Mouse (Mus musculus): Measurements from ENCODE around the gene Cd200r2. TPM values are rescaled to one million over a fixed set of nuclear protein-coding genes. Genes with fewer than 3 reads are reported as not detected.
"Not testable (repeated sequence)": the region's sequence is repeated elsewhere in the genome, so short reads cannot be mapped to it uniquely, and the experiment has no call there.

Gene Cd200r2
- polyA plus RNA-seq (2016; fragmentation: Nextera tagmentation; extraction: Ambion mirVana) = not detected in 2 replicates

DNA sequence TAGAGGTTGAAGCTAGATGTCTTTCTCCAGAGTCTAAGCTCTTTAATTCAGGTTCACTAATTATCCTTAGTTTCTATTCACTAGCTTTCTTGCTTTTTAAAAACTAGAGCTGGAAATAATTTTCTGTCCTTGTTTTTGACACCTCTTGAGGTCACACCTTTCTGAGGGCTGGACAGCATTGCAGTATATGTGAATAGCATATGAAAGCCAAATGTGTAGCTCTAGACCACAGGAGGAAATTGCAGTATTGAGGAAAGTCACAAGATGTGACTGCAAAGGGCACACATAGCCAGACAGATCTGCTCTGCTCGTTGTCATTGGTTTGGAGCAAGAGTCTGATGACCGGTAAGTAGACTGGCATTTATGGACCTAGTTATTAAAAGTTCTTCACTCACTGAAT is at the start of gene Cd200r2:
Gene Cd200r2 (plus strand): TSS at position 301 of the 400 bp plus-strand sequence.
- 93% methylated on average over 2 of the region's 2 CpGs for WGBS
- Histone ChIP-seq H3K4me3 (no peak within 1 kb of the TSS), H3K36me3 (no peaks in the 10 kb centered on the region), H3K4me1 (no peaks in the 10 kb centered on the region), H3K9me3 (replicated peaks) (no peaks in the 10 kb centered on the region), H3K27me3 (ENCODE audit: low read depth, poor library complexity, severe bottlenecking) (no peaks in the 10 kb centered on the region), H3K27ac (no peak within 1 kb of the TSS)
- no peak for DNase-seq (ENCODE audit: low spot score)

DNA sequence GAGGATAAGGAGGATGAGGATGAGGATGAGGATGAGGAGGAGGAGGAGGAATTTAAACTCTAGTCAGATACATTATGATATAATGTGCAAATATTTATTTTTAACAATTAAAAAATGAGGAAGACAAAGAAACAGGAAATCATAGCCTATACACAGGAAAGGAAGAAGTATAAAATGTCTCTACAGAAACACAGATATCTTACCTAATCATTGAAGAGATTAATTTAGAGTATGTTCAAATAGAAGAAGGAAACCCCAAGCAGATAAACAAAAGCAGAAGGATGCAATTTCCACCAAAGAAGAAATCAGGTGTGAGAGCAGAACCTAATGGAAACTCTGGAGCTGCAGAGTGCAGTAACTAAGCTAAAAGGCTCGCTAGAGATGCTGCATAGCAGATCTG is 48.9 kb upstream of the Cd200r2 start:
- no peaks in the 10 kb centered on the region for H3K27me3 ChIP-seq (ENCODE audit: low read depth, poor library complexity, severe bottlenecking)
- DNase-seq (ENCODE audit: low spot score) = no peak
- H3K4me3 ChIP-seq = no peak overlapping the region
- no peaks in the 10 kb centered on the region for H3K9me3 ChIP-seq (replicated peaks)
- no peaks in the 10 kb centered on the region for H3K4me1 ChIP-seq
- no peaks in the 10 kb centered on the region for H3K36me3 ChIP-seq
- WGBS = 59% methylated on average over 1 of the region's 1 CpGs
- no peak overlapping the region for H3K27ac ChIP-seq

DNA sequence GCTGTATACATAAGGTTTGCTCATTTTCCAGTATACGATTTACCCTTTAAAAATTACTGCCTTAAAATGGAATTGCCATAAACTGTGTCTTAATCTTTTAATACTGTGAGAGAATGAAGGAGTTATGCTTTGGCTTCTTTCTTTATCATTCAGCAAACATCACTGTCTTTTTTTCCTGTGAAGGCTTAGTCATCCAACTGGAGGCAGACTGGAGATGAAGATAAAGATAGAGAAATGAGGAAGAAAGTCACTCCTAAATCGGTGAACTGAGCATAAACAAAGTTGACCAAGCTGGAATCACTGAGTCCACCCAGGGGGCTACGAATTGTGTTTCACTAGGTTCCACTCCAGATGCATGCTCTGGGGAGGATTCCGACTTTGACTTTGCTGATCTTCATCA is 46.4 kb upstream of the Cd200r2 start:
- no peaks in the 10 kb centered on the region for H3K4me1 ChIP-seq

DNA sequence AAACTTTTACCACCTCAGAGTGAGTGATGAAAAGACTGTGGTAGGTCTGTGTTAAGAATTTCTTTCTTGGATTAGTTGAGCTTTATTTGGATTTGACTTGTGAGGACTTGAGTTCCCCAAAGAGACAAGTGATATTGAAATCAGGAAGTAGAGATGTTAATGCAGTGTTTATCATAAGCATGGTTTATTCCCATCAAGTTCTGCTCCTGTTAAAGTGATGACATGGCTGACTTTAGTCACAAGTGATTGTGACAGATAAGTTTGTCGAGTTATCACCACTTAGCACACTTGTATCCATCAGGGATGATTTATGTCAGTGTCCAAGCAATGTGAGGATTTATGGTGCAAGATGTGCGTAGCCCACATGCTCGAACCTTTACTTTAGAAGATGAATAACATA is 34.6 kb upstream of the Cd200r2 start:
- Histone ChIP-seq H3K27me3 (ENCODE audit: low read depth, poor library complexity, severe bottlenecking) (no peaks in the 10 kb centered on the region), H3K4me3 (no peak overlapping the region), H3K27ac (no peak overlapping the region), H3K9me3 (replicated peaks) (no peaks in the 10 kb centered on the region), H3K36me3 (no peaks in the 10 kb centered on the region), H3K4me1 (no peaks in the 10 kb centered on the region)
- DNase-seq (ENCODE audit: low spot score) = no peak
- 80% methylated on average over 3 of the region's 3 CpGs for WGBS

More for the DNA sequence above, 46.4 kb upstream of the Cd200r2 start:
- no peak overlapping the region for H3K4me3 ChIP-seq
- no peaks in the 10 kb centered on the region for H3K27me3 ChIP-seq (ENCODE audit: low read depth, poor library complexity, severe bottlenecking)
- no peak overlapping the region for H3K27ac ChIP-seq
- H3K36me3 ChIP-seq = no peaks in the 10 kb centered on the region
- 88% methylated on average over 4 of the region's 4 CpGs for WGBS
- H3K9me3 ChIP-seq (replicated peaks) = no peaks in the 10 kb centered on the region
- DNase-seq (ENCODE audit: low spot score) = no peak

DNA sequence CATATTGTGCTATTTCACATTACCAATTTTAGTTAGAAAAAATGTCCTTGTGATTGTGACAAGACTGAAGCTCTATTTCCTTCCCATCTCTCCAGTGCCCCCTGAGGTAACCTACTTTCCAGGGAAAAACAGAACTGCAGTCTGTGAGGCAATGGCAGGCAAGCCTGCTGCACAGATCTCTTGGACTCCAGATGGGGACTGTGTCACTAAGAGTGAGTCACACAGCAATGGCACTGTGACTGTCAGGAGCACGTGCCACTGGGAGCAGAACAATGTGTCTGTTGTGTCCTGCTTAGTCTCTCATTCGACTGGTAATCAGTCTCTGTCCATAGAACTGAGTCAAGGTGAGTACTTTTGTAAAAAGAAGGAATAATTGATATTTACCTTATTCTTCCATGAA is 33.7 kb upstream of the Cd200r2 start:
- not testable (repeated sequence) for H3K9me3 ChIP-seq (replicated peaks); DNase-seq (ENCODE audit: low spot score); H3K36me3 ChIP-seq; H3K27me3 ChIP-seq (ENCODE audit: low read depth, poor library complexity, severe bottlenecking); H3K4me3 ChIP-seq; H3K27ac ChIP-seq; H3K4me1 ChIP-seq
- WGBS = 52% methylated on average over 2 of the region's 2 CpGs

DNA sequence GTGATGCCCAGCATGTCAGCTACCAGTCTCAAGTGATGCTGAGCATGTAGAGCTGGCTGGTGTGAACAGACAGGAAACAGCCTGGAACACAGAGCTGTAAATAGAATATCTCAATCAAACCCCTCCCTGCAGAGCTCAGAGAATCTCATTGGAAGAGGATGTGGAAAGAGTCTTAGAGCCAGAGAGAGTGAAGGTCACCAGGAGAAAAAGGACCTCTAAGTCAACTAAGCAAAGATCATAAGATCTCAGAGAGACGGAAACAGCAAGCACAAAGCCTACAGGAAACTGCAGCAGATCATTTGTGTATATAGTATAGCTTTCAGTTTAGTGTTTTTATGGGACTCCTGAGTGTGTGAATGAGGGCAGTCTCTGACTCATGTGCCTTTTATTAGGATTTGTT is 8.3 kb downstream of the Cd200r2 start:
- H3K36me3 ChIP-seq = no peaks in the 10 kb centered on the region
- DNase-seq (ENCODE audit: low spot score) = no peak
- H3K27ac ChIP-seq = no peak overlapping the region
- 79% methylated on average over 1 of the region's 1 CpGs for WGBS
- no peak overlapping the region for H3K4me3 ChIP-seq
- H3K27me3 ChIP-seq (ENCODE audit: low read depth, poor library complexity, severe bottlenecking) = no peaks in the 10 kb centered on the region
- H3K9me3 ChIP-seq (replicated peaks) = no peaks in the 10 kb centered on the region
- no peaks in the 10 kb centered on the region for H3K4me1 ChIP-seq

DNA sequence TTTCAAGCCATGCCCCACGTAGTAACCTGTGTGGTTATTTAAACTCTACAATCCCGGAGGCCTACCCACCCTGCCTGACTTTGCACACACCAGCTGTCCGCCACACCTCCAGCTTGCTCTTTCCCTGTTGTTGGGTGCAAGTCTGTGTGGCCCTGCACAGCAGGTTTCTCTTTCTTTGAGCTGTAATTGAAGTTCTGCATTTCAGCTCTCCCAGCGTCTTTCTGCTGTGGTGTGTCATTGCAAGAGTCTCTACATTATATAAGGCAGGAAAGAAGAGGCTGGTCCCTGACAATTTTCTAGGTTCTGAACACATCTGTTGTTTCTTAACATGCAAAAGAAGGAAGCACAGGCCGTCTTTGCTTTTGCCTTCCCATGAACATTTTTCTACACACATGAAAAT is 9.7 kb downstream of the Cd200r2 start:
- no peaks in the 10 kb centered on the region for H3K27me3 ChIP-seq (ENCODE audit: low read depth, poor library complexity, severe bottlenecking)
- 82% methylated on average over 5 of the region's 5 CpGs for WGBS

DNA sequence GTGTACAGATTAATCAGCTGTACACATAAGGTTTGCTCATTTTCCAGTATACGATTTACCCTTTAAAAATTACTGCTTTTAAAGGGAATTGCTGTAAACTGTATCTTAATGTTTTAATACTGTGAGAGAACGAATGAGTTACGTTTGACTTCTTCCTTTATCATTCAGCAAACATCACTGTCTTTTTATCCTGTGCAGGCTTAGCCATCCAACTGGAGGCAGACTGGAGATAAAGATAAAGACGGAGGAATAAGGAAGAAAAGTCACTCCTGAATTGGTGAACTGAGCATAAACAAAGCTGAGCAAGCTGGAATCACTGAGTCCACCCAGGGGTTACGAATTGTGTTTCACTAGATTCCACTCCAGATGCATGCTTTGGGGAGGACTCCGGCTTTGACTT is 10.7 kb downstream of the Cd200r2 start:
- WGBS = 89% methylated on average over 6 of the region's 6 CpGs
- no peak overlapping the region for H3K4me3 ChIP-seq

More for the DNA sequence above, 9.7 kb downstream of the Cd200r2 start:
- no peak for DNase-seq (ENCODE audit: low spot score)
- no peak overlapping the region for H3K27ac ChIP-seq
- no peak overlapping the region for H3K4me3 ChIP-seq
- H3K4me1 ChIP-seq = no peaks in the 10 kb centered on the region
- no peaks in the 10 kb centered on the region for H3K36me3 ChIP-seq
- H3K9me3 ChIP-seq (replicated peaks) = no peaks in the 10 kb centered on the region

DNA sequence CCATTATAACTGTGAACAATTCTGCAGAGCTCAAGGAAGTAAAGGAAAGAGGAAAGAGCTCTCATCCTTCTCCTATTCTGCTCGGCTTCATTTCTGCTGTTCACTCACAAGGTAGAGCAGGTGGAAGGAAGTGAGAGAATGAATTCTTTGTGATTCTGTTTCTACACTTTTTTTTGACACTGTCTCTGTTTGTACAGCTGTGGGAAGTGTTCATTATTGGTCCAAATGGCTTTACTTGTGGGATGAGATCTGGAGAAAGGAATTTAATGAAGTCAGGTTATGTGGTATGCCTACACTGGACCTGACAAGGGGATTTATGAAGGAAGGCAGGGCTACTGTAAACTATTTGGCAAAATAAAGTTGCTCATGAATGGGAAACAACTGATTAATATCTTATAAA is 23.9 kb downstream of the Cd200r2 start:
- H3K9me3 ChIP-seq (replicated peaks) = no peaks in the 10 kb centered on the region
- 73% methylated on average over 1 of the region's 1 CpGs for WGBS
- no peaks in the 10 kb centered on the region for H3K36me3 ChIP-seq
- no peak overlapping the region for H3K27ac ChIP-seq
- H3K4me1 ChIP-seq = no peaks in the 10 kb centered on the region
- no peaks in the 10 kb centered on the region for H3K27me3 ChIP-seq (ENCODE audit: low read depth, poor library complexity, severe bottlenecking)
- no peak for DNase-seq (ENCODE audit: low spot score)
- H3K4me3 ChIP-seq = no peak overlapping the region

More for the DNA sequence above, 10.7 kb downstream of the Cd200r2 start:
- H3K27ac ChIP-seq = no peak overlapping the region
- H3K36me3 ChIP-seq = no peaks in the 10 kb centered on the region
- H3K9me3 ChIP-seq (replicated peaks) = no peaks in the 10 kb centered on the region
- no peaks in the 10 kb centered on the region for H3K4me1 ChIP-seq
- DNase-seq (ENCODE audit: low spot score) = no peak
- no peaks in the 10 kb centered on the region for H3K27me3 ChIP-seq (ENCODE audit: low read depth, poor library complexity, severe bottlenecking)

DNA sequence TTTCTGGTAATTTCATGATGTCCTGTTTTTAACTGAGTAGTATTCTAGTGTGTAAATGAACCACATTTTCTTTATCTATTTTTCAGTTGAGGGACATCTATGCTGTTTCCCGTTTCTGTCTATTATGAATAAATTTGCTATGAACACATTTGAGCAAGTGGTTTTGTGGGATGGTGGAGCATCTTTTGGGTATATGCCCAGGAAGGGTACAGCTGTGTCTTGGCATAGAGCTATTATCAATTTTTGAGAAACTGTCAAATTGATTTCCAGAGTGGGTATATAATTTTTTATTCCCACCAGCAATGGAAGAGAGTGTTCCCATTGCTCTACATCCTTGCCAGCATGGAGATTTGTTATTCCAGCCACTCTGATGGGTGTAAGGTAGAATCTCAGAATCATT is 65.1 kb downstream of the Cd200r2 start:
- DNase-seq (ENCODE audit: low spot score) = no peak
- Histone ChIP-seq H3K4me1 (no peaks in the 10 kb centered on the region), H3K9me3 (replicated peaks) (no peaks in the 10 kb centered on the region), H3K27ac (no peak overlapping the region), H3K4me3 (no peak overlapping the region), H3K36me3 (no peaks in the 10 kb centered on the region), H3K27me3 (ENCODE audit: low read depth, poor library complexity, severe bottlenecking) (no peaks in the 10 kb centered on the region)
- 91% methylated on average over 1 of the region's 1 CpGs for WGBS

DNA sequence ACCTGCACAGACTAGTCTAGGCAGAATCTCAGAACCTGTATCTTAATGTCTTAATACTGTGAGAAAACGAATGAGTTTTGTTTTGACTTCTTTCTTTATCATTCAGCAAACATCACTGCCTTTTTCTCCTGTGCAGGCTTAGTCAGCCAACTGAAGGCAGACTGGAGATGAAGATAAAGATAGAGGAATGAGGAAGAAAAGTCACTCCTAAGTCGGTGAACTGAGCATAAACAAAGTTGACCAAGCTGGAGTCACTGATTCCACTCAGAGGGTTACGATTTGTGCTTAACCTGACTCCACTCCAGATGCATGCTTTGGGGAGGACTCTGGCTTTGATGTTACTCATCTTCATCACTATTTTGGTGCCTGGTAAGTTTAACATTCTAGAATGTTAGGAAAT is 76.6 kb downstream of the Cd200r2 start, which contains the start of gene Cd200r3:
Gene Cd200r3 (plus strand): TSS at position 211 of the 400 bp plus-strand sequence.
- H3K36me3 ChIP-seq = no peaks in the 10 kb centered on the region
- no peaks in the 10 kb centered on the region for H3K27me3 ChIP-seq (ENCODE audit: low read depth, poor library complexity, severe bottlenecking)
- no peaks in the 10 kb centered on the region for H3K9me3 ChIP-seq (replicated peaks)
- 83% methylated on average over 3 of the region's 3 CpGs for WGBS
- no peak within 1 kb of the TSS for H3K4me3 ChIP-seq
- H3K27ac ChIP-seq = no peak within 1 kb of the TSS
- H3K4me1 ChIP-seq = no peaks in the 10 kb centered on the region
- no peak for DNase-seq (ENCODE audit: low spot score)

DNA sequence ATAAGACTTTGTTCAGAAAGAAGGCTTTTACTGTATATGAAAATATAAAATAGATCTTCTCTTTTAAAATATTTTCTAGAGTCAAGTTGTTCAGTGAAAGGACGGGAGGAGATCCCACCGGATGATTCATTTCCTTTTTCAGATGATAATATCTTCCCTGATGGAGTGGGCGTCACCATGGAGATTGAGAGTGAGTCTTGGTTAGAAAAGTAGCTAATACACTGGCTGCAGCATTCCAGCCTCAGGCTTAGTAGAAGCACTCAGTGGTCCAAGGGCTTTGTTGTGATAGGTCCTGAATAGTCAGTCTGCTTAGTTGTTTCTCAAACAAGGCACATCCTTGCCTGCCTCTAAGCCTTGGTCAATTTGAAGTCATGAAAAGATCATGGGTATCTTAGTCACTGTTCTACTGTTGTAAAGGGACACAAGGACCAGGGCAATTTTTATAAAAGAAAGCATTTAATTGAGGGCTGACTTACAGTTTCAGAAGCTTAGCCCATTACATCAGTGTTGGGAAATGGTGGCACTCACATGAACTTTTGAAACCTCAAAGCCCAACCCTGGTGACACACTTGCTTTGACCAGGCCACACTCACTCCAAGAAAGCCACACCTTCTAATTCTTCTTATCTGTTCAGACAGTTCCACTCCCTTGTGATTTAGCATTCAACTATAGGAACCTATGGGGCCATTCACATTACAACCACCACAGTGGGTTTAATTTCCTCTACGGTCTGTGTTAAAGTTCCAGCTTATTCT is 84.6 kb downstream of the Cd200r2 start:
- H3K36me3 ChIP-seq = no peaks in the 10 kb centered on the region
- H3K4me3 ChIP-seq = no peak overlapping the region
- 84% methylated on average over 4 of the region's 4 CpGs for WGBS
- no peak overlapping the region for H3K27ac ChIP-seq
- no peak for DNase-seq (ENCODE audit: low spot score)
- no peaks in the 10 kb centered on the region for H3K4me1 ChIP-seq
- no peaks in the 10 kb centered on the region for H3K27me3 ChIP-seq (ENCODE audit: low read depth, poor library complexity, severe bottlenecking)
- no peaks in the 10 kb centered on the region for H3K9me3 ChIP-seq (replicated peaks)

DNA sequence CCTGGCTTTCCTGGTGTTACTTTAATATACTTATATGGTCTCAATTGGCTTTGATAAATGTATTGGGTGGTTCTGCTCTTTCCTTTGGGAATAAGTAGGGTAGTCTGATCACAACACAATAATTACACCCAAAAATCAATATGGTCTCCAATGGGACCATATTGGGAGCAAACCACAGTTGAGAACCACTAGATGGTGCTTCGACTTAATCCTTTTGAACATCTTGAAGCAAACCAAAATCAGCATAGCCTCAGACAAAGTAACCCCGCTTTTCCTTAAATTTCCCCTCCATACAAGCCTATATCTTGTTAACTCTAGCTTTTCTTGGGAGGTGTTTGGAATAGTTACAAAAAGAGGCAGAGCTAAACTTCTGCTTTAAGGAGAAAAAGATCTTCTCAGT is 95.4 kb downstream of the Cd200r2 start:
- DNase-seq (ENCODE audit: low spot score) = no peak
- Histone ChIP-seq H3K27ac (no peak overlapping the region), H3K27me3 (ENCODE audit: low read depth, poor library complexity, severe bottlenecking) (no peaks in the 10 kb centered on the region), H3K9me3 (replicated peaks) (no peaks in the 10 kb centered on the region), H3K4me3 (no peak overlapping the region), H3K36me3 (no peaks in the 10 kb centered on the region), H3K4me1 (no peaks in the 10 kb centered on the region)
- 90% methylated on average over 2 of the region's 2 CpGs for WGBS

DNA sequence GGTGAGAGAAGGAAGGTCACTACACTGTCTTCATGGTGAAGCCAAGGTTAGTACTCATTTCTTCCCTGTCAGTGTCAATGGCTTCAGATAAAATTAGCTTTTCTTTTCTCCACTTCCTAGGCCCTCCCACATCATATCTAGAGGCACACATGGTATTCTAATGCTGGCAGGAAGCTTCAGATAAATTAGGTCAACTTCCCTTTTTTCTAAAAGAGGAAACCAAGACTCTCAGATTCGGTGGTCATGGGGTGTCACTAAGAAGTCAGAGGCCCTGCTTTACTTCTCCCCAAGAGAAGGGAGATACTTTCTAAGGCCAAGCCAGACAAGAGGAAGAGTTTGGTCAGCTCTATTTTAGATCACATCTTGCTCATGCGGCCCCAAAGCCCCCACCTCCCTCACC is 95.9 kb downstream of the Cd200r2 start:
- Histone ChIP-seq H3K4me3 (no peak overlapping the region), H3K36me3 (no peaks in the 10 kb centered on the region), H3K27me3 (ENCODE audit: low read depth, poor library complexity, severe bottlenecking) (no peaks in the 10 kb centered on the region), H3K9me3 (replicated peaks) (no peaks in the 10 kb centered on the region), H3K27ac (no peak overlapping the region), H3K4me1 (no peaks in the 10 kb centered on the region)
- no peak for DNase-seq (ENCODE audit: low spot score)
- WGBS = 85% methylated on average over 2 of the region's 2 CpGs

Data from limb, embryonic 10.5 days (tissue).